Mouse (Mus musculus): ENCODE measurements around the gene Tor3a. TPM values are rescaled to one million over a fixed set of nuclear protein-coding genes. Genes with fewer than 3 reads are reported as not detected.

Tor3a gene
- polyA plus RNA-seq (2014; fragmentation: Illumina TruSeq; extraction: RNeasy Lipid Tissue Mini Kit (QIAGEN cat#74804); ENCODE audit: low read depth, low replicate concordance), result 10.5 TPM

GRCm38 (mm10) chr1:156674195-156675000 is at the start of gene Tor3a:
Gene Tor3a (minus strand): TSS chr1:156674356.

GRCm38 (mm10) chr1:156718950-156719805 is 45.0 kb upstream of the Tor3a start, which contains the start of gene Fam20b:
Gene Fam20b (minus strand): TSS chr1:156719086.

Other genes with a start within 250 kb of the Tor3a start
- 2.4 TPM for gene Soat1, start 200.0 kb downstream of the Tor3a start, polyA plus RNA-seq (2014; fragmentation: Illumina TruSeq; extraction: RNeasy Lipid Tissue Mini Kit (QIAGEN cat#74804); ENCODE audit: low read depth, low replicate concordance)
- gene Gm10031, start 150.3 kb downstream of the Tor3a start, polyA plus RNA-seq (2014; fragmentation: Illumina TruSeq; extraction: RNeasy Lipid Tissue Mini Kit (QIAGEN cat#74804); ENCODE audit: low read depth, low replicate concordance), result 5.9 TPM
- gene Abl2, start 115.6 kb downstream of the Tor3a start, polyA plus RNA-seq (2014; fragmentation: Illumina TruSeq; extraction: RNeasy Lipid Tissue Mini Kit (QIAGEN cat#74804); ENCODE audit: low read depth, low replicate concordance), result 11.3 TPM
- 48.4 TPM for gene Fam20b, start 44.7 kb upstream of the Tor3a start, polyA plus RNA-seq (2014; fragmentation: Illumina TruSeq; extraction: RNeasy Lipid Tissue Mini Kit (QIAGEN cat#74804); ENCODE audit: low read depth, low replicate concordance)
- 3.6 TPM for gene Angptl1, start 164.2 kb upstream of the Tor3a start, polyA plus RNA-seq (2014; fragmentation: Illumina TruSeq; extraction: RNeasy Lipid Tissue Mini Kit (QIAGEN cat#74804); ENCODE audit: low read depth, low replicate concordance)